Comparison of ENCODE assay signal across 16 mouse cellular contexts in the genomic region with DNA sequence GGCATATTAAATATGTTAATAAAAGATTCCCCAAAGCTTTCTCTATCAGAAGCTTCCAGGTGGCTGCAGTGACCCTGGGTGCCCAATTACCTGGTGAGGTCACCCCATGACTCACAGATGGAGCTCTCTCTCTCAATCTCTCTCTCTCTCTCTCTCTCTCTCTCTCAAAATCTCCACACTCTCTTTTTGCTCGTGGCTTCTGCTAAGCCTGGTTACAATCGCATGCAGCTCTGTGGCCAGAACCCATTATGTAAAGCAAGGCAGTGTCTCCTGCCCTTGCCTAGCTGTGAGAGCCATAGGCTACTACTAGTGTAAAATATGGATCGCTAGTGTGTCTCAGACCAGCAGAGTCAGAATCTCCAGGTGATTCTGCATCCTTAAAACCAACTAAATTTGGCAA. TPM values are rescaled to one million over a fixed set of nuclear protein-coding genes. Genes with fewer than 3 reads are reported as not detected.
A peak's percentile ranks its signal among the peaks of the same experiment; 100 is the strongest.
DNase-seq lines count a peak whose midpoint lies in the region; ATAC-seq lines count a peak whose summit lies in the region.
"Had no signal": no experiment of that assay in that cellular context is flagged by ENCODE, and none has a peak within 500 bp of the region (broad histone marks: within the 10 kb centered on the region; RNA-seq: fewer than 3 reads in every experiment).

No protein-coding gene starts in this region.

- DNase-seq in forebrain, embryonic 10.5 days (ENCODE audit: extremely low spot score, low spot score) = no peak
- DNase-seq in forebrain, embryonic 11.5 days (ENCODE audit: low spot score) = no peak
- DNase-seq in midbrain, embryonic 14.5 days = no peak
- DNase-seq in embryo, embryonic 10 days (ENCODE audit: low spot score) = no peak
- no peak for DNase-seq in adrenal gland, postnatal 4 days (ENCODE audit: low spot score in 2 of 2)
- DNase-seq in kidney, postnatal 36 days = no peak
- DNase-seq: adrenal gland, postnatal 25 days; gastrocnemius, postnatal 10 days; kidney, adult 8-10 months; lung, adult 18-20 months; right cerebral cortex, postnatal 14 days had no signal

- peaks cover 32% of the 10 kb centered on the region for H3K27me3 ChIP-seq in forebrain, embryonic 10.5 days (ENCODE audit: poor library complexity, severe bottlenecking)
- no peaks in the 10 kb centered on the region for H3K27me3 ChIP-seq in forebrain, embryonic 11.5 days (ENCODE audit: control insufficient read depth, insufficient read depth, low read length)
- H3K27me3 ChIP-seq in forebrain, embryonic 12.5 days = peaks cover 19% of the 10 kb centered on the region
- H3K27me3 ChIP-seq in hindbrain, embryonic 15.5 days = no peaks in the 10 kb centered on the region
- no peaks in the 10 kb centered on the region for H3K27me3 ChIP-seq in midbrain, embryonic 14.5 days (ENCODE audit: control insufficient read depth, insufficient read depth, low read length)

- WGBS in forebrain, embryonic 10.5 days = 76% methylated on average over 3 of the region's 3 CpGs
- WGBS in forebrain, embryonic 11.5 days = 58% methylated on average over 3 of the region's 3 CpGs
- WGBS in forebrain, embryonic 12.5 days = 49% methylated on average over 3 of the region's 3 CpGs
- WGBS in hindbrain, embryonic 15.5 days = 47% methylated on average over 3 of the region's 3 CpGs
- WGBS in midbrain, embryonic 14.5 days = 40% methylated on average over 3 of the region's 3 CpGs

- no peak for ATAC-seq in forebrain, embryonic 11.5 days (replicated peaks; ENCODE audit: low FRiP score)
- ATAC-seq in forebrain, embryonic 12.5 days (ENCODE audit: low FRiP score) = no peak
- ATAC-seq in hindbrain, embryonic 15.5 days (ENCODE audit: low FRiP score, low read depth) = no peak
- no peak for ATAC-seq in midbrain, embryonic 14.5 days (ENCODE audit: low FRiP score, low TSS enrichment)

- H3K9ac ChIP-seq in forebrain, embryonic 11.5 days (ENCODE audit: low read length) = no peak overlapping the region
- H3K9ac ChIP-seq in forebrain, embryonic 12.5 days = no peak overlapping the region
- no peak overlapping the region for H3K9ac ChIP-seq in hindbrain, embryonic 15.5 days
- no peak overlapping the region for H3K9ac ChIP-seq in midbrain, embryonic 14.5 days (replicated peaks; ENCODE audit: low read length)

- H3K4me2 ChIP-seq in forebrain, embryonic 11.5 days (ENCODE audit: low read depth, low read length, severe bottlenecking) = no peak overlapping the region
- no peak overlapping the region for H3K4me2 ChIP-seq in forebrain, embryonic 12.5 days
- no peak overlapping the region for H3K4me2 ChIP-seq in hindbrain, embryonic 15.5 days
- no peak overlapping the region for H3K4me2 ChIP-seq in midbrain, embryonic 14.5 days (ENCODE audit: low read length)
- H3K4me2 ChIP-seq: heart, embryonic 11.5 days had no signal

- no peaks in the 10 kb centered on the region for H3K36me3 ChIP-seq in forebrain, embryonic 10.5 days (replicated peaks)
- H3K36me3 ChIP-seq in forebrain, embryonic 11.5 days (ENCODE audit: control insufficient read depth, insufficient read depth, low read length) = no peaks in the 10 kb centered on the region
- no peaks in the 10 kb centered on the region for H3K36me3 ChIP-seq in forebrain, embryonic 12.5 days (replicated peaks)
- no peaks in the 10 kb centered on the region for H3K36me3 ChIP-seq in hindbrain, embryonic 15.5 days
- H3K36me3 ChIP-seq in midbrain, embryonic 14.5 days (ENCODE audit: control insufficient read depth, insufficient read depth, low read length) = no peaks in the 10 kb centered on the region

- H3K4me3 ChIP-seq in forebrain, embryonic 10.5 days = no peak overlapping the region
- no peak overlapping the region for H3K4me3 ChIP-seq in forebrain, embryonic 11.5 days (ENCODE audit: low read depth, low read length)
- no peak overlapping the region for H3K4me3 ChIP-seq in forebrain, embryonic 12.5 days (replicated peaks)
- H3K4me3 ChIP-seq in hindbrain, embryonic 15.5 days = no peak overlapping the region
- H3K4me3 ChIP-seq in midbrain, embryonic 14.5 days (replicated peaks; ENCODE audit: low read depth, low read length) = no peak overlapping the region

- H3K27ac ChIP-seq in forebrain, embryonic 10.5 days = peak overlapping the region; percentile 63; the same call in 1 of the 2 replicates
- no peak overlapping the region; the same call in 1 of the 2 replicates for H3K27ac ChIP-seq in forebrain, embryonic 11.5 days (ENCODE audit: low read depth, low read length)
- peak overlapping the region; percentile 87 for H3K27ac ChIP-seq in forebrain, embryonic 12.5 days
- peak overlapping the region; percentile 87 for H3K27ac ChIP-seq in hindbrain, embryonic 15.5 days (replicated peaks)
- peak overlapping the region; percentile 96 for H3K27ac ChIP-seq in midbrain, embryonic 14.5 days (replicated peaks; ENCODE audit: low read depth, low read length)
- H3K27ac ChIP-seq: macrophage had no signal

- H3K9me3 ChIP-seq in forebrain, embryonic 10.5 days = no peaks in the 10 kb centered on the region
- H3K9me3 ChIP-seq in forebrain, embryonic 11.5 days (ENCODE audit: control insufficient read depth, low read length) = no peaks in the 10 kb centered on the region
- H3K9me3 ChIP-seq in forebrain, embryonic 12.5 days = no peaks in the 10 kb centered on the region
- no peaks in the 10 kb centered on the region for H3K9me3 ChIP-seq in hindbrain, embryonic 15.5 days
- H3K9me3 ChIP-seq in midbrain, embryonic 14.5 days (ENCODE audit: control insufficient read depth, low read length) = no peaks in the 10 kb centered on the region

- peaks cover 72% of the 10 kb centered on the region for H3K4me1 ChIP-seq in forebrain, embryonic 10.5 days
- H3K4me1 ChIP-seq in forebrain, embryonic 11.5 days (replicated peaks; ENCODE audit: control insufficient read depth, insufficient read depth, low read length) = peaks cover 27% of the 10 kb centered on the region
- H3K4me1 ChIP-seq in forebrain, embryonic 12.5 days = peaks cover 63% of the 10 kb centered on the region
- peaks cover 73% of the 10 kb centered on the region for H3K4me1 ChIP-seq in hindbrain, embryonic 15.5 days (replicated peaks)
- H3K4me1 ChIP-seq in midbrain, embryonic 14.5 days (ENCODE audit: control insufficient read depth, insufficient read depth, low read length) = peaks cover 72% of the 10 kb centered on the region

RNA-seq across cellular contexts. Expression of a gene that starts 28.1 kb away (rescaled TPM):
- 0.09 TPM in 2 replicates for polyA plus RNA-seq in forebrain, embryonic 10.5 days (2016; fragmentation: Nextera tagmentation; extraction: Ambion mirVana)
- polyA plus RNA-seq in forebrain, embryonic 11.5 days (2014; fragmentation: Nextera tagmentation; extraction: Ambion mirVana) = 0.19 and 0.25 TPM in 2 replicates
- polyA plus RNA-seq in forebrain, embryonic 12.5 days (2016; fragmentation: Nextera tagmentation; extraction: Ambion mirVana) = 0.28 and 0.40 TPM in 2 replicates
- 2.1 TPM in 2 replicates for polyA plus RNA-seq in hindbrain, embryonic 15.5 days (2015; fragmentation: Nextera tagmentation; extraction: Ambion mirVana)
- polyA plus RNA-seq in midbrain, embryonic 14.5 days (2014; fragmentation: Nextera tagmentation; extraction: Ambion mirVana) = 3.3 and 3.5 TPM in 2 replicates
- total RNA-seq in adrenal gland, postnatal 4 days (2021) = not detected
- total RNA-seq: adrenal gland, postnatal 25 days; gastrocnemius, postnatal 10 days; hematopoietic stem cell, adult 5-6 weeks had no signal
- polyA plus RNA-seq: macrophage had no signal
